Mouse (Mus musculus): ENCODE measurements around the gene Pde7b. TPM values are rescaled to one million over a fixed set of nuclear protein-coding genes. Genes with fewer than 3 reads are reported as not detected.
"Not testable (repeated sequence)": the region's sequence is repeated elsewhere in the genome, so short reads cannot be mapped to it uniquely, and the experiment has no call there.

Pde7b gene
- polyA plus RNA-seq, 1 experiment, result 17.7 TPM

DNA sequence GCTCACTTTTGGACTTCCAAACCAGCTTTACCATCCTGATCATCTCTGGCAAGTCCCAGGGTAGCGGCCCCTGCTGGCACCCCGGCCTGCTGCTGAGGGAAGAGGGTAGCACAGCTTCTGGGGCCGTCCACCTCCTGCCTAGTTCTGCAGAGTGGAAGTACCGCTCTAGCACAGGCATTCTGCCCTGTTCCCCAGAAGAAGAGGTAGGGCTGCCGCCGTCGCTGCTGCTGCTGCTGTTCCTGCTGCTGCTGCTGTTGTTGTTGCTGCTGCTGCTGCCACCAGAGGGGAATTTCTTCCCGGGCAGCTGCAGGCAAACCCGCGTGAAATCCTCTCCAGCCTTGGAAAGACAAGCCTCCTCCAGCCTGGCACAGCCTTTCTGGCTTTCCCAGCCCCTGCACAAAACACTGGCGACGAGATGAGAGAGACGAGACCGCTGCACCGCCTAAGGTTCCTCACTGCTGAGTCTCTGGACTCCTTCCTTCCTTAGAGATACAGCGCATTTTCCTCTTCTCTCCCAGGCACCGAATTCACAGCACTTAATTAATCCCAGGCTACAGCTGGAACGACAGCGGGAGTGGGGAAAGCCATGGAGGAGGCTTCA lies 176.8 kb downstream of the Pde7b start:
- WGBS, result 4% methylated on average over 19 of the region's 19 CpGs
- Histone ChIP-seq H3K4me1 (ENCODE audit: control insufficient read depth, insufficient read depth, low read length) (peaks cover 18% of the 10 kb centered on the region), H3K4me3 (replicated peaks; ENCODE audit: extremely low read depth, low read depth, low read length) (peak overlapping the region; percentile 45)
- peak; percentile 60 for DNase-seq
- TF ChIP-seq POLR2A (IDR thresholded peaks at IDR 0.05; ENCODE audit: borderline replicate concordance, extremely low read depth, low read depth, low read length) (0 out of 2 replicates have a peak, but pooled peaks have one; percentile 23), CTCF (IDR thresholded peaks at IDR 0.05; ENCODE audit: insufficient read depth, low read length) (0 out of 2 replicates have a peak, but pooled peaks have one; percentile 9)

- no peak for TF ChIP-seq CTCF (IDR thresholded peaks at IDR 0.05; ENCODE audit: insufficient read depth, low read length)
- no peak for TF ChIP-seq POLR2A (IDR thresholded peaks at IDR 0.05; ENCODE audit: borderline replicate concordance, extremely low read depth, low read depth, low read length)
- WGBS, result 71% methylated on average over 3 of the region's 3 CpGs
- Histone ChIP-seq H3K4me3 (replicated peaks; ENCODE audit: extremely low read depth, low read depth, low read length) (no peak overlapping the region), H3K4me1 (ENCODE audit: control insufficient read depth, insufficient read depth, low read length) (peaks cover 2% of the 10 kb centered on the region; the same call in 1 of the 2 replicates)
- DNase-seq, result no peak
Measured at GRCm38 (mm10) chr10:20543121-20543520, 181.8 kb downstream of the Pde7b start.

DNA sequence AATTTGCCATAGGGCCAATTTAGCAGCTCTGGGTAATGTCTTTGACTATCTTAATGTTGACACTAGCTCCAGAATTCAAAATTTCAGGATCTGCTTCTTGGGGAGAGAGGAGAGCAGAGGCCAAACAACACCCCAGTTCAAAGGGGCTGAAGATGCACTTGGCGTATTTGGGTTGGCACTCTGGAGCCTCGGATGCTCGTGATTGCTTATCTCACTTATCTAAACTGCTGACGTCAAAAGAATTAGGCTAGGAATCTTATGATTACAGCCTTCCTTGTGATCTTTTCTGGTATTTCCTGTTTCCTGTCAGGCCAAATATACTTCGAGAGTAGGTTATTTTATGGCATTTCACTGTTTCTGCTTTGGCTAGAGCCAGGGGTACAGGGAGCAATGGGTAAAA lies 191.1 kb downstream of the Pde7b start:
- Histone ChIP-seq H3K4me3 (replicated peaks; ENCODE audit: extremely low read depth, low read depth, low read length) (no peak overlapping the region), H3K4me1 (ENCODE audit: control insufficient read depth, insufficient read depth, low read length) (peaks cover 8% of the 10 kb centered on the region)
- 12% methylated on average over 5 of the region's 5 CpGs for WGBS
- DNase-seq, result no peak
- TF ChIP-seq POLR2A (IDR thresholded peaks at IDR 0.05; ENCODE audit: borderline replicate concordance, extremely low read depth, low read depth, low read length) (no peak), CTCF (IDR thresholded peaks at IDR 0.05; ENCODE audit: insufficient read depth, low read length) (no peak)

DNA sequence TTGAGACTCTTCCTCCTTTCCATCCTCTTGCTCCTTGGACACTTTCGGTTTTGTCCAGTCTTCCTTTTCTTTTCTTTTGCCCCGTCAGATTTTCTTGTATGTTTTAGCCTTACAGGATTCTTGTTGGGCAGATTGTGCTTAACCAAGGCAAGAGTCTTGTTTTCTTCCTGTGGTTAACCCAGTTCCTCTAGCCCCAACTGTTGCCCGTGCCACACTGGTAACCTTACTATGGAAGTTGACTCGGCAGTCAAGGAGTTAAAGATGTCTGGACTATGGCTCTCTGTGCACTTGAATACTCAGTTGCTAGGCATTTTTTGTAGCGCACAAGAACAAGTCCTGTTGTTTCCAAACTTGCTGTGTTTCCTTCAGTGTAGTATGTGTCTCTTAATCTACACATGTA lies 193.0 kb downstream of the Pde7b start:
- peaks cover 8% of the 10 kb centered on the region for H3K4me1 ChIP-seq (ENCODE audit: control insufficient read depth, insufficient read depth, low read length)
- DNase-seq, result no peak
- no peak overlapping the region for H3K4me3 ChIP-seq (replicated peaks; ENCODE audit: extremely low read depth, low read depth, low read length)
- no peak for TF ChIP-seq POLR2A (IDR thresholded peaks at IDR 0.05; ENCODE audit: borderline replicate concordance, extremely low read depth, low read depth, low read length)
- TF ChIP-seq CTCF (IDR thresholded peaks at IDR 0.05; ENCODE audit: insufficient read depth, low read length), result no peak
- 76% methylated on average over 5 of the region's 5 CpGs for WGBS

- Histone ChIP-seq H3K4me3 (replicated peaks; ENCODE audit: extremely low read depth, low read depth, low read length) (no peak overlapping the region), H3K4me1 (ENCODE audit: control insufficient read depth, insufficient read depth, low read length) (peaks cover 2% of the 10 kb centered on the region; the same call in 1 of the 2 replicates)
- TF ChIP-seq POLR2A (IDR thresholded peaks at IDR 0.05; ENCODE audit: borderline replicate concordance, extremely low read depth, low read depth, low read length) (no peak), CTCF (IDR thresholded peaks at IDR 0.05; ENCODE audit: insufficient read depth, low read length) (no peak)
- DNase-seq, result no peak
- WGBS, result 75% methylated on average over 20 of the region's 20 CpGs
Measured at GRCm38 (mm10) chr10:20528544-20529411, 196.1 kb downstream of the Pde7b start.

- 72% methylated on average over 4 of the region's 4 CpGs for WGBS
- TF ChIP-seq POLR2A (IDR thresholded peaks at IDR 0.05; ENCODE audit: borderline replicate concordance, extremely low read depth, low read depth, low read length) (no peak), CTCF (IDR thresholded peaks at IDR 0.05; ENCODE audit: insufficient read depth, low read length) (no peak)
- H3K4me3 ChIP-seq (replicated peaks; ENCODE audit: extremely low read depth, low read depth, low read length), result no peak overlapping the region
- no peak for DNase-seq
- no peaks in the 10 kb centered on the region; the same call in 1 of the 2 replicates for H3K4me1 ChIP-seq (ENCODE audit: control insufficient read depth, insufficient read depth, low read length)
Measured at GRCm38 (mm10) chr10:20527737-20528136, 197.1 kb downstream of the Pde7b start.

GRCm38 (mm10) chr10:20518529-20518889 lies 206.4 kb downstream of the Pde7b start:
- 76% methylated on average over 9 of the region's 9 CpGs for WGBS

DNA sequence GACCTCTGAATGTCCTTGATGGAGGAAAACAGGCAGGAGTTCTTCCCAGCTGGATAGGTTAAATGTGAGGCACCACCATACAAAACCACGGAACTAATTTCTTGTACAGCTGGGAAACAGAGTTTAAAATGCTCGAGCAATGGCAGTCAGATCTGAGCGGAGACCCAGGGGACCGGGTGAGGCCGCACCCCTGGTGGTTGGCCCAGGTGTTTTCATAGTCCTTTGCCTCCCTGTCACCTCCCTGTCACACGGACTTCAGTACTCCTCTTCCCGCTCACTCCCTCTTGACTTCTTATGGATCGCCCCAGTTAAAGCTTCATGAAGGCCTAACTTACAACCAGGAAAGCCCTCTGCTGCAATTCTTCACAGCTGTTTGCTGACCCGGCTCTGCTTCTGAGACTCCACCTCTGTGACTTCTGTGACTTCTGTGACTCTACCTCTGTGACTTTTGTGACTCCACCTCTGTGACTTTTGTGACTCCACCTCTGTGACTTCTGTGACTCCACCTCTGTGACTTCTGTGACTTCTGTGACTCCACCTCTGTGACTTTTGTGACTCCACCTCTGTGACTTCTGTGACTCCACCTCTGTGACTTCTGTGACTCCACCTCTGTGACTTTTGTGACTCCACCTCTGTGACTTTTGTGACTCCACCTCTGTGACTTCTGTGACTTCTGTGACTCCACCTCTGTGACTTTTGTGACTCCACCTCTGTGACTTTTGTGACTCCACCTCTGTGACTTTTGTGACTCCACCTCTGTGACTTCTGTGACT lies 206.9 kb downstream of the Pde7b start:
- 73% methylated on average over 9 of the region's 9 CpGs for WGBS
- H3K4me1 ChIP-seq (ENCODE audit: control insufficient read depth, insufficient read depth, low read length); DNase-seq; H3K4me3 ChIP-seq (replicated peaks; ENCODE audit: extremely low read depth, low read depth, low read length): not testable (repeated sequence)

More at GRCm38 (mm10) chr10:20518529-20518889, 206.4 kb downstream of the Pde7b start:
- DNase-seq, result no peak
- Histone ChIP-seq H3K4me3 (replicated peaks; ENCODE audit: extremely low read depth, low read depth, low read length) (no peak overlapping the region), H3K4me1 (ENCODE audit: control insufficient read depth, insufficient read depth, low read length) (peaks cover 4% of the 10 kb centered on the region; the same call in 1 of the 2 replicates)
- TF ChIP-seq POLR2A (IDR thresholded peaks at IDR 0.05; ENCODE audit: borderline replicate concordance, extremely low read depth, low read depth, low read length), result no peak
- no peak for TF ChIP-seq CTCF (IDR thresholded peaks at IDR 0.05; ENCODE audit: insufficient read depth, low read length)

DNA sequence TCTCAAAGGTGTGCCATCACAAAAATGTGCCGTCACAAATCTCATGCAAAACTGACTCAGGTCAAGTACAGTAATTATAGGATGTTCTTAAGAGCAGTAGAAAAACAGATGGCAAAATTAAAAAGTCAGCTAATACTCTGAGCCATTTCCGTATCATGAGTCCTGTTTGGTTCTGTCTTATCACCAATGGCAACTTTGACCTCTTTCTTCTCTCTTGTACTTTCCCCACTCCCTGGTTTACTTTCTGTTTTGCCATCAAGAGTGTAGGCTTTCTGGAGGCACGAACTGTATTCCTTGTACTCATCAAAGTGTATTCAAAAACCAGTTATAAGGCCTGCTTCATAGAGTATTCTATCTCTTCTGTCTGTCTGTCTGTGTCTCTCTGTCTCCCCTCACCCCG lies 211.0 kb downstream of the Pde7b start:
- 72% methylated on average over 4 of the region's 4 CpGs for WGBS
- Histone ChIP-seq H3K4me3 (replicated peaks; ENCODE audit: extremely low read depth, low read depth, low read length) (no peak overlapping the region), H3K4me1 (ENCODE audit: control insufficient read depth, insufficient read depth, low read length) (no peaks in the 10 kb centered on the region; the same call in 1 of the 2 replicates)
- DNase-seq, result no peak
- TF ChIP-seq CTCF (IDR thresholded peaks at IDR 0.05; ENCODE audit: insufficient read depth, low read length) (no peak), POLR2A (IDR thresholded peaks at IDR 0.05; ENCODE audit: borderline replicate concordance, extremely low read depth, low read depth, low read length) (no peak)

Measured in lung, adult 2 months (tissue).